8 mouse cellular contexts compared by ENCODE assay signal in the genomic region with DNA sequence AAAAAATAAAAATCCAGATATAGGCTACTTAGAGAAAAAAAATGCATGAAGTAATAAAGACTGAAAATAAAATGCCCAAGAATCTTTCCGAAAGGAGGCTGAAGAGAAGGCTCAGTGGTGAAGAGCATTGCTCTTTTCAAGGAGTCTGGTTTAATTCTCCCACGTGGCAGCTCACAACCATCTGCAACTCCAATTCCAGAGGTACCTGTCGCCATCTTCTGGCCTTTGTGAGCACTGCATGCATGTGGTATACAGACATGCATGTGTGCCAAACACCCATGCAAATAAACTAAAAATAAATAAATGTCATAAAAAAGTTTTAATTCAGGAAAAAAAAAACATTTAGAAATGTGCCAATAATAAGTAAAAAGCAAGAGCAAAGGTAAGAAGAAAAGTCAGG.
DNase-seq lines count a peak whose midpoint lies in the region; TF ChIP-seq lines count a peak whose summit lies in the region.

No protein-coding gene starts in this region.

- no peaks in the 10 kb centered on the region for H3K36me3 ChIP-seq in small intestine, adult 2 months (ENCODE audit: control insufficient read depth, insufficient read depth, low read length)

- no peaks in the 10 kb centered on the region for H3K27me3 ChIP-seq in small intestine, adult 2 months (ENCODE audit: control insufficient read depth, insufficient read depth, low read length)

- 38% methylated on average over 3 of the region's 3 CpGs for WGBS in small intestine, adult 2 months

- TF ChIP-seq CTCF in gastrocnemius, adult 2 months (IDR thresholded peaks at IDR 0.05) = peak; percentile 70
- peak; percentile 35; the same call in 1 of the 2 replicates for TF ChIP-seq CTCF in small intestine, adult 2 months (IDR thresholded peaks at IDR 0.05; ENCODE audit: extremely low read depth, insufficient read length, insufficient replicate concordance, low read depth, low read length)

- no peak overlapping the region for H3K27ac ChIP-seq in gastrocnemius, adult 2 months
- H3K27ac ChIP-seq in small intestine, adult 2 months (ENCODE audit: insufficient read depth, low read depth, low read length) = no peak overlapping the region

- no peak overlapping the region for H3K4me3 ChIP-seq in gastrocnemius, adult 2 months
- H3K4me3 ChIP-seq in small intestine, adult 2 months (ENCODE audit: low read depth, low read length) = no peak overlapping the region

- DNase-seq in gastrocnemius, adult 2 months = peak; percentile 52
- DNase-seq in gastrocnemius, postnatal 25 days = no peak
- DNase-seq in 416B (ENCODE audit: low read depth) (peak; percentile 69), R1 (ENCODE audit: low read depth, low spot score) (peak; percentile 73)
- DNase-seq in kidney, postnatal 14 days = peak; percentile 31
- no peak for DNase-seq in right cerebral cortex, postnatal 25 days
- DNase-seq in left cerebral cortex, postnatal 36 days (ENCODE audit: low spot score in 2 of 2) = no peak

- no peak for TF ChIP-seq POLR2A in small intestine, adult 2 months (IDR thresholded peaks at IDR 0.05; ENCODE audit: low read depth, low read length)

- intact Hi-C loops in gastrocnemius, adult 2 months (cut with DNase I) = no loop called here
- intact Hi-C loops in left cerebral cortex, postnatal 36 days (cut with DNase I) = no loop called here

- no peaks in the 10 kb centered on the region for H3K4me1 ChIP-seq in small intestine, adult 2 months (ENCODE audit: control insufficient read depth, insufficient read depth, insufficient read length, low read length)

Comparison
In these comparisons a context has a peak if more than half of its experiments do, and no peak if none do; other contexts are left out.
1. DNase-seq: peak in gastrocnemius, adult 2 months (single experiment), 416B (single experiment), R1 (single experiment) and kidney, postnatal 14 days (single experiment); none in gastrocnemius, postnatal 25 days (single experiment), right cerebral cortex, postnatal 25 days (single experiment) and left cerebral cortex, postnatal 36 days (0 of 2).